In genomic region chr1:193784966-193785365, GRCm38 (mm10) we compare ENCODE assay signal across 17 mouse cellular contexts.
DNase-seq lines count a peak whose midpoint lies in the region; ATAC-seq lines count a peak whose summit lies in the region.
"Had no signal": no experiment of that assay in that cellular context is flagged by ENCODE, and none has a peak within 500 bp of the region (broad histone marks: within the 10 kb centered on the region; RNA-seq: fewer than 3 reads in every experiment).

No protein-coding gene starts in this region.

- no peaks in the 10 kb centered on the region for H3K9me3 ChIP-seq in hindbrain, embryonic 15.5 days
- no peaks in the 10 kb centered on the region for H3K9me3 ChIP-seq in hindbrain, embryonic 10.5 days
- H3K9me3 ChIP-seq: embryonic facial prominence, embryonic 10.5 days; kidney, embryonic 15.5 days; stomach, embryonic 15.5 days had no signal

- no peak overlapping the region for H3K9ac ChIP-seq in hindbrain, embryonic 15.5 days
- H3K9ac ChIP-seq: kidney, embryonic 15.5 days; stomach, embryonic 15.5 days had no signal

- WGBS in hindbrain, embryonic 15.5 days, result 48% methylated on average over 1 of the region's 1 CpGs
- 80% methylated on average over 1 of the region's 1 CpGs for WGBS in hindbrain, embryonic 10.5 days

- 0 out of 2 replicates have a peak overlapping the region, but pooled peaks have one; percentile 26 for H3K27ac ChIP-seq in hindbrain, embryonic 15.5 days (replicated peaks)
- no peak overlapping the region for H3K27ac ChIP-seq in hindbrain, embryonic 10.5 days
- H3K27ac ChIP-seq: embryonic facial prominence, embryonic 10.5 days; heart, adult 2 months; kidney, embryonic 15.5 days; stomach, embryonic 15.5 days had no signal

- peak; percentile 63; the same call in 1 of the 2 replicates for ATAC-seq in hindbrain, embryonic 15.5 days (ENCODE audit: low FRiP score, low read depth)
- no peak for ATAC-seq in megakaryocyte, adult 5-6 weeks (ENCODE audit: poor library complexity, severe bottlenecking)
- ATAC-seq: CD4-positive, CD25-positive, alpha-beta regulatory T cell, adult 4 months; Patski had no signal

- DNase-seq in hindbrain, embryonic 10.5 days (ENCODE audit: low spot score), result no peak
- peak; percentile 22 for DNase-seq in right cerebral cortex, postnatal 25 days
- no peak for DNase-seq in right cerebral cortex, postnatal 36 days (ENCODE audit: low spot score in 2 of 2)
- DNase-seq in layer of hippocampus, adult 18-20 months (ENCODE audit: low spot score in 2 of 2), result peak; percentile 65 to 70
- no peak for DNase-seq in adrenal gland, adult 8-10 months
- DNase-seq in urinary bladder, postnatal 25 days (ENCODE audit: low spot score), result no peak
- DNase-seq: adrenal gland, postnatal 36 days; heart, adult 2 months; heart, postnatal 4 days; thymus, postnatal 36 days had no signal

- no peaks in the 10 kb centered on the region for H3K27me3 ChIP-seq in hindbrain, embryonic 15.5 days
- peaks cover 32% of the 10 kb centered on the region for H3K27me3 ChIP-seq in hindbrain, embryonic 10.5 days (ENCODE audit: insufficient read depth, poor library complexity, severe bottlenecking)
- H3K27me3 ChIP-seq: kidney, embryonic 15.5 days; Patski; stomach, embryonic 15.5 days had no signal

- no peaks in the 10 kb centered on the region for H3K4me1 ChIP-seq in hindbrain, embryonic 15.5 days (replicated peaks)
- H3K4me1 ChIP-seq in hindbrain, embryonic 10.5 days (replicated peaks), result no peaks in the 10 kb centered on the region
- H3K4me1 ChIP-seq: kidney, embryonic 15.5 days; stomach, embryonic 15.5 days had no signal

- no peak overlapping the region for H3K4me3 ChIP-seq in hindbrain, embryonic 15.5 days
- H3K4me3 ChIP-seq in hindbrain, embryonic 10.5 days, result no peak overlapping the region
- H3K4me3 ChIP-seq: embryonic facial prominence, embryonic 10.5 days; heart, adult 2 months; kidney, embryonic 15.5 days; stomach, embryonic 15.5 days had no signal

- no peak overlapping the region for H3K4me2 ChIP-seq in hindbrain, embryonic 15.5 days
- H3K4me2 ChIP-seq: kidney, embryonic 15.5 days; stomach, embryonic 15.5 days had no signal

- H3K36me3 ChIP-seq in hindbrain, embryonic 15.5 days, result no peaks in the 10 kb centered on the region
- no peaks in the 10 kb centered on the region for H3K36me3 ChIP-seq in hindbrain, embryonic 10.5 days
- H3K36me3 ChIP-seq: embryonic facial prominence, embryonic 10.5 days; kidney, embryonic 15.5 days; stomach, embryonic 15.5 days had no signal

Comparison
In these comparisons a context has a peak if more than half of its experiments do, and no peak if none do; other contexts are left out.
1. DNase-seq: peak in right cerebral cortex, postnatal 25 days (single experiment) and layer of hippocampus, adult 18-20 months (2 of 2); none in hindbrain, embryonic 10.5 days (single experiment), right cerebral cortex, postnatal 36 days (0 of 2), adrenal gland, adult 8-10 months (single experiment) and urinary bladder, postnatal 25 days (single experiment).